Mouse (Mus musculus): ENCODE measurements around the gene Cd27.
"Not testable (repeated sequence)": the region's sequence is repeated elsewhere in the genome, so short reads cannot be mapped to it uniquely, and the experiment has no call there.

The Cd27 gene

DNA sequence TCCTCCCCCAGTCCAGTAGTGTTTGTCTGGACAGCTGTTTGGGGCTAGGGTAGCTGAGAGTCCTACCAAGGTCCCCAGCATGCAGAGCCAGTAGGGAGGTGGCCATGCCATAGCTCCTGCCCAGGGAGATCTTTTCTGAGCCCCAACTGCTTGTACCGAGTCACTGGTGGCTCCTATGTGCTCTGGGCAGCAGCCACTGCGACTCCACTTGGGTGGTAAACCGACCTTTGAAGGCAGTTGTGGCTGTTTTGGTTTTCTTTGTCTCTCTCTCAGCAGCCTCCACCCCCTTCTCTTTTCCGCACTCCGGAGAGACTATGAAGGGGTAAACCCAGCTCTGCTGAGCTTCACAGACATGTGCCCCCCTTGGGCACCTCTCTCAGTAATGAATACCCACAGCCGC is at the start of gene Cd27:
Gene Cd27, minus strand, starts transcription at position 229 of the 400 bp plus-strand sequence.
- DNase-seq: no peak

DNA sequence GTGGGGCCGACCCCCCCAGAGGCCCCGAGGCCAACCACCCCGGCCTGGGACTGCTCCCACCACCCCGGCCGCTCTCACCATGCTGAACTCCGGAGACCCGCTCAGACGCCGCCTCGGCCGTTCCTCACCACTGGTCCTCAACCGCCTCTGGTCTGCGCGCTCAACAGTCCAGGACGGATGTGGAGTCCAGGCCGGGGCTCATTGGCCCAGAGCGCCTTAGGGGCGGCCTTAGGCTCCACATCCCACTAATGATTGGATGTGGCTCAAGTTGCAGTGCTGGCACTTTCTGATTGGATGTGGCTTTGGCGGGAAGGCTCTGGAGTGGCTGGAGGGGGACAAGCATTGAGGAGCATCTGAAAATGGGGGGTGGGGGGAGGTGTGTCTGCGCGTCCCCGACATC is 49.1 kb upstream of the Cd27 start, which contains the start of gene Tuba3a:
Gene Tuba3a, minus strand, starts transcription at position 153 of the 400 bp plus-strand sequence.
- no peak for DNase-seq

GRCm38 (mm10) chr6:125284751-125285150 is 47.9 kb upstream of the Cd27 start:
- no peak for DNase-seq

DNA sequence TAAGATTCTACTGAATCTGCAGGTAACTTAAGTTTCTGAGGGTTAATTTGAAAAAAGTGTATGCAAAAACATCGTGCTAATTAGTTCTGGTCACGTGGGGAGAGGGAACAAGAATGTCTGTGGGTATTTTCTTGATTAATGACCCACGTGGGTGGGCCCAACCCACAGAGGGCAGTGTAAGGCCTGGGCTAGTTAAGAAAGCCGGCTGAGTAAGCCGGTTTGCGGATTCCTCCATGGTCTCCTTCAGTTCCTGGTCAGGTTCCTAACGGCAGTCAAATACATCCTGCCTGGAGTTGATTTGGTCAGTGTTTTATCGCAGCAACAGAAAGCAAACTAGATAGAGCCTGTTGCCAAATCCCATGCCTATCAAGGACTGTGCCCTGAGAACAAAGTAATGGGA is 47.4 kb upstream of the Cd27 start:
- no peak for DNase-seq

GRCm38 (mm10) chr6:125282721-125283120 is 45.9 kb upstream of the Cd27 start:
- DNase-seq: not testable (repeated sequence)

GRCm38 (mm10) chr6:125279729-125280128 is 42.9 kb upstream of the Cd27 start:
- no peak for DNase-seq

DNA sequence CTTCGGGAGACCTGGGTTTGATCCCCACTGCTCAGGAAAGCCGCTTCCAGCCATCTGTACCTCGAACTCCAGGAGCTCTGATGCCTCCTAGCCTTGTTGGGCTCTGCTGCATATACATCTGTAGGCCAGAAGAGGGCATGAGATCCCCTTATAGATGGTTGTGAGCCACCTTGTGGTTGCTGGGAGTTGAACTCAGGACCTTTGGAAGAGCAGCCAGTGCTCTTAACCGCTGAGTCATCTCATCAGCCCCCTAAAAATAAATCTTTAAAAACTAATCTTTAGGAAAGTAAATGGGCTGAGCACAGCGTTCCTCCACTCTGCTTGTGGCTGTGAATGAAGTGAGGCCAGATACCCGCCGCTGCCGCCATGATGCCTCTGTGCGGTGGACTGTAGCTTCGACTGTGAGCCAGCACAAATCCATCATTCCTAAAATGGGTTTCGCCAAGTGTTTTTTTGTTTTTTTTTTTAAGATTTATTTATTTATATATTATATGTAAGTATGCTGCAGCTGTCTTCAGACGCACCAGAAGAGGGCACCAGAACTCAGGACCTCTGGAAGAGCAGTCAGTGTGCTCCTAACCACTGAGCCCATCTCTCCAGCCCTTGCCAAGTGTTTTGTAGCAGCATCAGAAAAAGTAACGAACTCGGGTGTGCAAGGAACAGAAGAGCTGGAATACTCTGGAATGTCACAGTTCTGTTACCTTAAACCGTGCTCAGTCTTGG is 38.2 kb upstream of the Cd27 start:
- DNase-seq: no peak

- DNase-seq: no peak
These were observed 35.5 kb upstream of the Cd27 start for GRCm38 (mm10) chr6:125272228-125272785.

GRCm38 (mm10) chr6:125271455-125272227 is 34.8 kb upstream of the Cd27 start:
- DNase-seq: peak; percentile 95

- no peak for DNase-seq
These were observed 32.0 kb upstream of the Cd27 start for GRCm38 (mm10) chr6:125268799-125269198.

- DNase-seq: no peak
These were observed 30.7 kb upstream of the Cd27 start for GRCm38 (mm10) chr6:125267469-125267868.

GRCm38 (mm10) chr6:125266600-125266999 is 29.8 kb upstream of the Cd27 start:
- not testable (repeated sequence) for DNase-seq

DNA sequence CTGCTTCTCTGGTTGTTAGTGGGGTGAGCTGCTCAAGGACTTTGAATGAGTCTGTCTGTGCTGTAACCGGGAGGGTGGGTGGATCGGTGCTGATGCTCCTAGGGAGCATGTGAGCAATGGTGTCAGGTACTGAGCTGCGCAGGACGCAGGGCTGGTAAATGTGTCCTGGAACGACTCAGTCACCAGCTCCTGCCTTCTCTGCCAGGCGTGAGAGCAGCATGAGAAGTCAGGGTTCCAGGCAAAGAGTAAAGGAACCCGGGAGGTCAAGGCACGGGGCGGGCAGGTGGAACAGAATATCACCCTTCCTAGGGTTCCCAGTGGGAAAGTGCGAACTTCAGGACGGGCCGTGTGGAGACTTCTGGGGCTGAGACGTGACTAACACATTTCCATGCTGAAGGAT is 29.3 kb upstream of the Cd27 start:
- no peak for DNase-seq

DNA sequence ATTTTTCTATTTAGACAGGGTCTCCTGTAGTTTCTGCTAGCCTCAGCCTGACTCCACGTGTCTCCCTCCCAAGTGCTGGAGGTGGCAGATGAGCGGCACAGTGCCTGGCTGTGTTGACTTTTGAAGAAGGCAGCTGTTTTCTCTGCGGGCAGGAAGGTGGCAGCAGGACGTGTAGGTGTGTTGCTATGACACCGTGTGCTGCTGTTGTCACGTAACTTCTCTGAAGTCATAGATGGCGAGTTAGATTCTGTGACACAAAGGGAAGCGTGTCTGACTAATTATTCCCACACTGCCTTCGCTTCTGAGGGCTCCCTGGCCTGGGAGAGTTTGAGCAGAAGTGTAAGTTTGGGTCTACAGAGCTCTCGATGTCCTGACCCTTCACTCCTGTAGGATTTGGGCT is 28.4 kb upstream of the Cd27 start:
- DNase-seq: no peak

DNA sequence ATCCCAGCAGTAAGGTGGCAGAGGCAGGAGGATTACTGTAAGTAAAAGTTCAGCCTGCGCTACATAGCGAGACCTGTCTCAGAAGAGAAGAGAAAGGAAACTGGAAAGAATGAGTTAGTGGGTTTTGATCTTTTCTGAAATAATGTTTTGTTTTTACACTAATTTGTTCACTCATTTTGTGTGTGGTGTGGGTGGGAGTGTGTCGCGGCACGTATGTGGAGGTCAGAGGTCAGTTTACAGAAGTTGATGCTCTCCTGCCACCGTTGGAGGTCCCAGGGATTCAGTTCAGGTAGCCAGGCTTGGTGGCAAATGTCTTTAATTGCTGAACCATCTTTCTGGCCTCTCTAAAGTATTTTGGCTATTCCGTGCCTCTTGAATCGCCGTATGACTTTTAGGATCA is 27.4 kb upstream of the Cd27 start:
- no peak for DNase-seq

GRCm38 (mm10) chr6:125260006-125260555 is 23.3 kb upstream of the Cd27 start:
- no peak for DNase-seq

DNA sequence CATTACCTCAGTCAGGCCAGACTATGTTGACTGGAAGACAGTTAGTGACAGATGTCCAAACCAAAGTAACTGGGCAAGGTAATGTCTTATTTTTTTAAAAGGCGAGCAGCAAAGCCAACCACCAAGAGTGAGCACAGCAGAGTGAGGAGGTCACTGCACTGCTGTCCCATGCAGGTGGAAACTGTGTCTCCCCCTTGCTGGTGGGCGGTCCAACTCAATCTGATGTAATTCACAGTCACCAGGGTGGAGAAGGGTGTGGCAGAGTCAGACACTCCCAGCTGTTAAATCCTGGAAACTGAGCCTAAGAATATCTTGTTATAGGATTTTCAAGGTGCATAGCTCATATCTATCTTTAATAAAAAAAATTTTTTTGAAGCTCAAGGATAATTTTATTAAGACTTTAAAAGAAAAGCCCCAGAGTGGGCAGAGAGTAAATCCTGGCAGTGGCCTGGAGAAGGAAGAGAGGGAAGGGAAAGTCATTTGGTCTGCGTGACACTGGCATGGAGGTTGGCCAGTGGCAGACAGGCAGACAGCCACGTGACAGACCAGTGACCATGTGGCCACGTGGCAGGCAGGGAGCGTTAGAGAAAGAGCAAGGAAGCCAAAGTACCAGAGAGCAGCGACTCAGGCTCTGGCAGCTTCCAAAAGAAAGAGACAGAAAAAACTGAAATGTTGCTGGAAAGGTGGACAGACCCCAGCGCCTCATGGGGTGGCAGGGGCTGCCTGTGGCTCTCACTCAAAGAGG is 19.6 kb upstream of the Cd27 start:
- peak; percentile 26 for DNase-seq

- no peak for DNase-seq
These were observed 18.8 kb upstream of the Cd27 start for GRCm38 (mm10) chr6:125255516-125256044.

GRCm38 (mm10) chr6:125253863-125254715 is 17.3 kb upstream of the Cd27 start:
- no peak for DNase-seq

- DNase-seq: no peak
These were observed 15.9 kb upstream of the Cd27 start for GRCm38 (mm10) chr6:125252711-125253110.

- DNase-seq: no peak
These were observed 15.5 kb upstream of the Cd27 start for GRCm38 (mm10) chr6:125252285-125252684.

DNA sequence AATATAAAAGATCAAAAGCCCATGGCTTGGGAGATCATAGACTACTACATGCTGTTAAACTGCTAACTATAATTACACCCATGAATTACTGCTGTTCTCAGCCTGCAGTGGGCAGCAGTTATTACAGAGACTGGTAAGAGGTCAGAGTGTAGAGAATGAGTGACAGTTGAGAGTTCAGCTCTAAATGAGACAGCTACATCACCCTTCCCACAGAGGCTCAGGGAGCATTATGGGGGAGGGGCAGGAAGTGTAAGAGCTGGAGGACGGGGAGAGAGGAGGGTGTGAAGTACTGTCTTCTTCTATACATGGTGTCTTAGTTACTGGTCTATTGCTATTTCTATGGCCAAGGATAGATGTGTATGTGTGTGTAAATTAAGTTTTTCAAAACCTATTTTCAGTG is 7.7 kb upstream of the Cd27 start:
- DNase-seq: no peak

Measured in cerebellum, adult 8-10 months (tissue).